Mouse (Mus musculus) neural tube, embryonic 15.5 days (tissue): ENCODE measurements around the gene Thra. TPM values are rescaled to one million over a fixed set of nuclear protein-coding genes. Genes with fewer than 3 reads are reported as not detected.
"Not testable (repeated sequence)": the region's sequence is repeated elsewhere in the genome, so short reads cannot be mapped to it uniquely, and the experiment has no call there.

Source experiments
- ATAC-seq: fragments of 200-750 bp; cut with Nextera tagmentation; 2 replicates; pipeline ENCODE4 v1.8.0; 2017; ENCODE audit warnings: mild to moderate bottlenecking, moderate TSS enrichment, moderate library complexity; ENCODE audit not compliant: low FRiP score
- H3K27ac ChIP-seq: fragments of 300-500 bp; sonication (generic); replicated peaks from 2 replicates; pipeline ENCODE4 v1.5.1; 2015; ENCODE audit warnings: mild to moderate bottlenecking, inconsistent platforms
- H3K27me3 ChIP-seq: fragments of 300-500 bp; sonication (generic); replicated peaks from 2 replicates; pipeline ENCODE4 v1.6.1; 2015; ENCODE audit warnings: inconsistent platforms
- H3K36me3 ChIP-seq: fragments of 300-500 bp; sonication (generic); 2 replicates; pipeline ENCODE4 v1.6.1; 2015; ENCODE audit warnings: inconsistent platforms
- H3K4me1 ChIP-seq: fragments of 300-500 bp; sonication (generic); 2 replicates; pipeline ENCODE4 v1.6.1; 2015; ENCODE audit warnings: inconsistent platforms
- H3K4me2 ChIP-seq: fragments of 300-500 bp; sonication (generic); 2 replicates; pipeline ENCODE4 v1.6.1; 2015; ENCODE audit warnings: inconsistent platforms, mild to moderate bottlenecking, moderate library complexity
- H3K4me3 ChIP-seq: fragments of 300-500 bp; sonication (generic); replicated peaks from 2 replicates; pipeline ENCODE4 v1.5.1; 2015; ENCODE audit warnings: mild to moderate bottlenecking, inconsistent platforms
- H3K9ac ChIP-seq: fragments of 300-500 bp; sonication (generic); replicated peaks from 2 replicates; pipeline ENCODE4 v1.6.1; 2015; ENCODE audit warnings: mild to moderate bottlenecking, inconsistent platforms
- H3K9me3 ChIP-seq: fragments of 300-500 bp; sonication (generic); replicated peaks from 2 replicates; pipeline ENCODE4 v1.6.1; 2016; ENCODE audit warnings: inconsistent platforms
- WGBS: fragments of 180-500 bp; shearing (Covaris S2); methylation state at CpG from one replicate; pipeline ENCODE4 v1.1.7; 2015; ENCODE audit warnings: mixed read lengths; 5-methylcytosine and 5-hydroxymethylcytosine counted together
- polyA plus RNA-seq: library from polyadenylated mRNA; unstranded; fragments of >200 nt; fragmentation: Nextera tagmentation; extraction: Ambion mirVana; gene quantifications from 2 replicates; pipeline ENCODE4 v1.2.1, GENCODE M21; 2015

The Thra gene
- polyA plus RNA-seq, 1 experiment from 2014 or later: 125 TPM

GRCm38 (mm10) chr11:98705021-98705420 is 35.4 kb upstream of the Thra start:
- H3K9ac ChIP-seq: no peak overlapping the region
- no peaks in the 10 kb centered on the region for H3K27me3 ChIP-seq
- 88% methylated on average over 10 of the region's 10 CpGs for WGBS
- H3K4me1 ChIP-seq: peaks cover 22% of the 10 kb centered on the region
- H3K4me2 ChIP-seq: no peak overlapping the region
- no peak overlapping the region for H3K27ac ChIP-seq
- ATAC-seq: no peak
- H3K4me3 ChIP-seq: no peak overlapping the region
- peaks cover 55% of the 10 kb centered on the region for H3K36me3 ChIP-seq
- no peaks in the 10 kb centered on the region for H3K9me3 ChIP-seq

GRCm38 (mm10) chr11:98707401-98708281 is 32.8 kb upstream of the Thra start:
- Histone ChIP-seq H3K9ac (no peak overlapping the region), H3K4me1 (peaks cover 23% of the 10 kb centered on the region), H3K27ac (0 out of 2 replicates have a peak overlapping the region, but pooled peaks have one; percentile 15), H3K36me3 (peaks cover 68% of the 10 kb centered on the region), H3K9me3 (no peaks in the 10 kb centered on the region), H3K4me3 (no peak overlapping the region), H3K4me2 (peak overlapping the region; percentile 6; the same call in 1 of the 2 replicates), H3K27me3 (no peaks in the 10 kb centered on the region)
- no peak for ATAC-seq
- 84% methylated on average over 22 of the region's 22 CpGs for WGBS

- ATAC-seq: no peak
- peaks cover 23% of the 10 kb centered on the region for H3K4me1 ChIP-seq
- no peaks in the 10 kb centered on the region for H3K9me3 ChIP-seq
- 88% methylated on average over 19 of the region's 19 CpGs for WGBS
- H3K4me3 ChIP-seq: no peak overlapping the region
- H3K36me3 ChIP-seq: peaks cover 76% of the 10 kb centered on the region
- peak overlapping the region; percentile 6; the same call in 1 of the 2 replicates for H3K4me2 ChIP-seq
- no peak overlapping the region for H3K9ac ChIP-seq
- H3K27me3 ChIP-seq: no peaks in the 10 kb centered on the region
- no peak overlapping the region for H3K27ac ChIP-seq
Measured at GRCm38 (mm10) chr11:98708282-98708956, 32.0 kb upstream of the Thra start.

DNA sequence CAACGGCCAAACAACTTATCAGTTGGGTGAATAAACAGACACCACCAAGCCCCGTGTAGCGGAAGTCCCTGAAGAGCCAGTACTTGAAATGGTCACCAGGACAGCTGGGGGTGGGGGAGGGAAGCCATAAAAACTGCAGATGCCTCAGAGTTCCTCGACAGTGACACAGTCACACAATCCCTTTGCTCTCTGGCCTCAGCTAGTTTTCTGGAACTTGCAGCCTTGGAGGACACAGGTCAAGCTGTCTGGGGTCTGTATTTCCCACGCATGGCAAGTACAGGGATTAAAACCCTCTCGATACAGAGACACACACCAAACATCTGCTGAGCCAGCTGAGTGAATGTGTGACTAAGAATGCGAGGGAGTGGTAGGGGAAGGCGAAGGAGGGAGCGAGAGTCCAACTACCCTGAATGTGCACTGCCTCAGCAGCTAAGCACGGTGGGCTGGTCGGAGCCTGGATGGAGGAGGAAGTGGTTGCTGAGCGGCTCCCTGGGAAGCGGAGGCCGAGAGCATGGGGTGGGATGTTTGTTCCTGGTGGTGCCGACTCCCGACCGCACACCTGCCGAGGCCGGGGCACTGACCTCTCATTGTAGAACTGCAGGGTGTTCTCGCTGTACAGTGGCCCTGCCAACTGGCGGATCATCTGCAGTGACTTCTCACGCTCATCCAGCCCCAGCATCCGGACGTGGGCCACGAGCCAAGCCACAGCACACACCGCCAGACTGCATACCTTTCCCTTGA is 31.3 kb upstream of the Thra start:
- Histone ChIP-seq H3K27me3 (no peaks in the 10 kb centered on the region), H3K27ac (peak overlapping the region; percentile 45; the same call in 1 of the 2 replicates), H3K4me3 (no peak overlapping the region), H3K36me3 (peaks cover 83% of the 10 kb centered on the region), H3K9me3 (no peaks in the 10 kb centered on the region), H3K4me2 (no peak overlapping the region), H3K4me1 (peaks cover 23% of the 10 kb centered on the region), H3K9ac (no peak overlapping the region)
- ATAC-seq: no peak
- WGBS: 80% methylated on average over 26 of the region's 26 CpGs

DNA sequence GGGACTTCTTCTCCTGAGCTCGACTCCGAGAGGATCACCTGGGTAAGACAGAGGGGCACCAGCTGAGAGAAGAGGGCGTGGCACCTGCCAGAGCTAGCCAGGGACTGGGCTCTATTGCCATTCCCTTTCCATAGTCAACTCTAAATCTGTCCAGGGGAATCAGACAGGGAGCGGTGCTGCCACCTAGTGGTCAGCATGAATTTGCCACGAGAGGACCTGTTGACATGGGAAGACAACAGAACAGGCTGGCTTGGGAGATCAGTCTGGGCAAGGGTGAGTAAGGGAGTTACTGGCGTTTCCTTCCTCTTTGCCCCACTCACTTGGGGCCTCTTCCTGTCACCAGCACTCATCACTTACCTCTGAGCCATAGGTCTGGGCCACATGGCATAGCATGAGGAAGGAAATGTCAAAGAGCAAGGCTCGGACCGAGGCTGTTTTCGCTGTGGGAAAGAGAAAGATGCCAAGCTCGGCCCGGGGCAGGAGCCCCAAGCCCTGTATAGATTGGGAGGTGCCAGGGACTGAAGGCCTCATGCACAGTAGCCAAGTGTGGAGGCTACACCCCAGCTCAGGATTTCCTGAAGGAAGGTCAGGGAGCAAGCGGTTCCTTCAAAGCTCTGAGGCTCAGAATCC is 29.9 kb upstream of the Thra start:
- Histone ChIP-seq H3K9me3 (no peaks in the 10 kb centered on the region), H3K4me3 (no peak overlapping the region), H3K27ac (no peak overlapping the region), H3K4me2 (no peak overlapping the region), H3K36me3 (peaks cover 82% of the 10 kb centered on the region), H3K4me1 (peaks cover 23% of the 10 kb centered on the region), H3K9ac (no peak overlapping the region), H3K27me3 (no peaks in the 10 kb centered on the region)
- ATAC-seq: no peak
- 52% methylated on average over 12 of the region's 12 CpGs for WGBS

DNA sequence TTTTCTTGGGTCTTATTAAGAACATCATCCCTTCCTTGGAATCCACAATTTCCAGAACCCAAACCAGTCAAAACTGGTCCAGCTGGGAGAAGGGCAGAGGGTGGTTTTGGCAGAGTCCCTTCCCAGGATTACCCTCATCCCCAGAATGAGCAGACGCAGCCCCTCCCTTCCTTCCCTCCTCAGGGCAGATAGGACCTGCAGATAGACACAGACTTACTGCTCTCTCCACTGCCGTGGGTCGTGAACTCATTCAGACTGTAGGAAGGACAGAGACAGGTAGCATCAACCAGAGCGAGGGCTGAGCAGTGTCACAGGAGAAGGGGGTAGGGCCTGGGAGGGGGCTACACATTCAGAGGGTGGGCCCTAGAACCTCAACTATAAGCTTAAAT is 29.4 kb upstream of the Thra start:
- ATAC-seq: no peak
- WGBS: 87% methylated on average over 4 of the region's 4 CpGs
- Histone ChIP-seq H3K36me3 (peaks cover 82% of the 10 kb centered on the region), H3K27me3 (no peaks in the 10 kb centered on the region), H3K9ac (no peak overlapping the region), H3K27ac (no peak overlapping the region), H3K4me3 (no peak overlapping the region), H3K4me1 (peaks cover 23% of the 10 kb centered on the region), H3K4me2 (no peak overlapping the region), H3K9me3 (no peaks in the 10 kb centered on the region)

DNA sequence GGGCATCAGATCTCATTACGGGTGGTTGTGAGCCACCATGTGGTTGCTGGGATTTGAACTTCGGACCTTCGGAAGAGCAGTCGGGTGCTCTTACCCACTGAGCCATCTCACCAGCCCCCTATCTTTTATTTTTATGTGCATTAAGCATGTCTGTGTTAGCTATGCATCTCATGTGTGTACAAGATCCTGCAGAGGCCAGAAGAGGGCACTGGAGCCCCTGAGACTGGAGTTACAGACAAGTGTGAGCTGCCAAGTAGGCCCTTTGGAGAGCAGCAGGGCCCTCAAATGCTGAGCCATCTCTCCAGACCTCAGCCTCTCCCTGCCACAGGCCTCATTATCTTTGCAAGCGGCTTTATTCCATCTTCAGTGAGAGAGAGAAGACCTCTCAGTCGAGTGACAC is 28.4 kb upstream of the Thra start:
- H3K9me3 ChIP-seq, H3K27me3 ChIP-seq, H3K4me2 ChIP-seq, H3K27ac ChIP-seq, H3K9ac ChIP-seq, H3K4me3 ChIP-seq, ATAC-seq: not testable (repeated sequence)
- peaks cover 22% of the 10 kb centered on the region for H3K4me1 ChIP-seq
- peaks cover 81% of the 10 kb centered on the region for H3K36me3 ChIP-seq
- WGBS: 91% methylated on average over 6 of the region's 6 CpGs

DNA sequence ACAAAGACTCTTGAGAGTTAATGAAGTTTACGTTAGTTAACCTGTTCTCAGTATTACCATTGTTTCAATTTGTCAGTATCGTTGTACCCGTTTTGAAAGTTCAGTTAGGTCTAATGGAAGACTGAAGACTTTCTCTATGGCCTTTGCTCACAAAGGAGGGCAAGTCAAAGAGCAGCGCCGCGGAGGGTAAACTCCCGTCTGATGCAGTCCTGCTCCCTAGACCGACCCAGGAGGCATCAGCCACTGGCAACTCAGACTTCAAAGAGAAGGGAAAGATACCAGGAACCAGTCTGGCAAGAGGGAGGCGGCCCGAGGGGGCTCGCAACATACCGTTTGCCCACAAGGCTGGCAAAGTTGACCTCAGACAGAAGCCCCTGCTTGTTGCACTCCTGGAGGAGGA is 26.7 kb upstream of the Thra start:
- no peak overlapping the region for H3K4me2 ChIP-seq
- H3K27me3 ChIP-seq: no peaks in the 10 kb centered on the region
- H3K4me1 ChIP-seq: peaks cover 20% of the 10 kb centered on the region
- peaks cover 76% of the 10 kb centered on the region for H3K36me3 ChIP-seq
- ATAC-seq: no peak
- no peak overlapping the region for H3K27ac ChIP-seq
- no peaks in the 10 kb centered on the region for H3K9me3 ChIP-seq
- no peak overlapping the region for H3K4me3 ChIP-seq
- WGBS: 89% methylated on average over 12 of the region's 12 CpGs
- no peak overlapping the region for H3K9ac ChIP-seq

DNA sequence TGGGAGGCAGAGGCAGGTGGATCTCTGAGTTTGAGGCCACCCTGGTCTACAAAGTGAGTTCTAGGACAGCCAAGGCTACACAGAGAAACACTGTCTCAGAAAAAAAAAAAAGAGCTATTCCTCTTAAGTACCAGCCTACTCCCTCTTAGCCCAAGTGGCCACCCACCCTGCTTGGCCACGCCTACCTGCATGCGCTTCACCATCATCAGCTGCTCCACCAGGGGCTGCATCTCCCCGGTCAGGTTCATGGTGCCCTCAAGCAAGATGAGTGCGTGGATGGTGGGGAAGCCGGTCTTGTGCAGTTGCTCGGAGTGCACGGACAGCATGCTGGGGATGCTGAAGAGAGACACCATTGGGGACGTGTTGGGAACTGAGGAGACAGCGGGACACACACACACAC is 24.5 kb upstream of the Thra start:
- ATAC-seq: no peak
- H3K4me1 ChIP-seq: peaks cover 11% of the 10 kb centered on the region
- no peak overlapping the region for H3K4me2 ChIP-seq
- H3K27me3 ChIP-seq: no peaks in the 10 kb centered on the region
- no peak overlapping the region for H3K4me3 ChIP-seq
- WGBS: 92% methylated on average over 9 of the region's 9 CpGs
- no peaks in the 10 kb centered on the region for H3K9me3 ChIP-seq
- H3K27ac ChIP-seq: no peak overlapping the region
- H3K9ac ChIP-seq: no peak overlapping the region
- H3K36me3 ChIP-seq: peaks cover 62% of the 10 kb centered on the region

DNA sequence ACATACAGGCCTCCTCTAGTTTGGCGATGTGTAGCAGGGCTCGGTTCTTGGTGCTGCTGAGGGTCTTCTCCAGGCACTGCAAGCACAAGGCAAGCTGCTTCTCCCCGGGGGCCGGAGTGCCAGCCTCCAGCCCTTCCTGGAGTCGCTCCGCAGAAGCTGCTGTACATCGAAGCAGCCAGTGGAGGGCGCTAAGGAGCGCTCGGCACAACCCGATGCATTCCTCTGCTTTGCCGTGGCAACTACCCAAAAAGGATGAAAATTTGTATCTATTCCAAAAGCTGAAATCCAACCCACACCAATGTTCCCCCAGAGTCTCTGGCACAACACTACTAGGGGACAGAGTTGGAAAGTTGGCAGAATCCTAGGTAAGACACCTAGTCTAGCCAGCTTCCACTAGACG is 22.5 kb upstream of the Thra start:
- H3K27me3 ChIP-seq: no peaks in the 10 kb centered on the region
- WGBS: 12% methylated on average over 13 of the region's 13 CpGs
- H3K9ac ChIP-seq: no peak overlapping the region
- no peak overlapping the region for H3K4me3 ChIP-seq
- no peaks in the 10 kb centered on the region for H3K9me3 ChIP-seq
- peaks cover 16% of the 10 kb centered on the region for H3K4me1 ChIP-seq
- H3K4me2 ChIP-seq: no peak overlapping the region
- H3K27ac ChIP-seq: peak overlapping the region; percentile 52; the same call in 1 of the 2 replicates
- no peak for ATAC-seq
- peaks cover 47% of the 10 kb centered on the region for H3K36me3 ChIP-seq

- Histone ChIP-seq H3K4me1 (peaks cover 16% of the 10 kb centered on the region), H3K4me2 (no peak overlapping the region), H3K9me3 (no peaks in the 10 kb centered on the region), H3K4me3 (no peak overlapping the region), H3K27me3 (no peaks in the 10 kb centered on the region), H3K9ac (no peak overlapping the region), H3K36me3 (peaks cover 34% of the 10 kb centered on the region), H3K27ac (no peak overlapping the region)
- WGBS: 78% methylated on average over 2 of the region's 2 CpGs
- ATAC-seq: no peak
Measured at GRCm38 (mm10) chr11:98720756-98721155, 19.7 kb upstream of the Thra start.
